8 mouse cellular contexts compared by ENCODE assay signal in genomic region chr10:77449315-77450158, GRCm38 (mm10). TPM values are rescaled to one million over a fixed set of nuclear protein-coding genes. Genes with fewer than 3 reads are reported as not detected.
DNase-seq lines count a peak whose midpoint lies in the region; ATAC-seq and TF ChIP-seq lines count a peak whose summit lies in the region.

No protein-coding gene starts in this region.

- no peak for TF ChIP-seq POLR2A in olfactory bulb, adult 2 months (IDR thresholded peaks at IDR 0.05; ENCODE audit: insufficient read depth, low read depth, low read length)

- H3K4me3 ChIP-seq in lung, embryonic 14.5 days (ENCODE audit: low read depth, low read length), result peak overlapping the region; percentile 24
- H3K4me3 ChIP-seq in limb, embryonic 13.5 days, result peak overlapping the region; percentile 28
- H3K4me3 ChIP-seq in olfactory bulb, adult 2 months (ENCODE audit: insufficient read depth, low read depth, low read length), result peak overlapping the region; percentile 22; the same call in 1 of the 2 replicates

- H3K36me3 ChIP-seq in lung, embryonic 14.5 days (ENCODE audit: insufficient read depth), result no peaks in the 10 kb centered on the region
- no peaks in the 10 kb centered on the region for H3K36me3 ChIP-seq in limb, embryonic 13.5 days

- peak overlapping the region; percentile 34; the same call in 1 of the 2 replicates for H3K9ac ChIP-seq in lung, embryonic 14.5 days
- 0 out of 2 replicates have a peak overlapping the region, but pooled peaks have one; percentile 35 for H3K9ac ChIP-seq in limb, embryonic 13.5 days

- peaks cover 19% of the 10 kb centered on the region for H3K4me1 ChIP-seq in lung, embryonic 14.5 days (ENCODE audit: insufficient read depth)
- H3K4me1 ChIP-seq in limb, embryonic 13.5 days, result peaks cover 32% of the 10 kb centered on the region
- H3K4me1 ChIP-seq in olfactory bulb, adult 2 months (ENCODE audit: control insufficient read depth, insufficient read depth, low read length), result peaks cover 24% of the 10 kb centered on the region

- TF ChIP-seq CTCF in lung, embryonic 14.5 days (IDR thresholded peaks at IDR 0.05; ENCODE audit: low read depth), result no peak
- no peak for TF ChIP-seq CTCF in olfactory bulb, adult 2 months (IDR thresholded peaks at IDR 0.05; ENCODE audit: insufficient read depth, low read depth, low read length)

- DNase-seq in lung, embryonic 14.5 days, result peak; percentile 60
- DNase-seq in lung, postnatal 25 days (ENCODE audit: low spot score), result no peak
- peak; percentile 23 for DNase-seq in forelimb bud, embryonic 11.5 days (ENCODE audit: low read depth, low spot score)
- DNase-seq in gastrocnemius, adult 8-10 months (ENCODE audit: low spot score in 2 of 2), result no peak
- DNase-seq in spleen, adult 12 weeks (ENCODE audit: low spot score), result no peak
- DNase-seq in right cerebral cortex, postnatal 14 days, result no peak

- no peaks in the 10 kb centered on the region for H3K9me3 ChIP-seq in lung, embryonic 14.5 days (ENCODE audit: low read depth, low read length)
- H3K9me3 ChIP-seq in limb, embryonic 13.5 days, result peaks cover 7% of the 10 kb centered on the region

- H3K27ac ChIP-seq in lung, embryonic 14.5 days (ENCODE audit: low read depth), result peak overlapping the region; percentile 60
- peak overlapping the region; percentile 22 for H3K27ac ChIP-seq in limb, embryonic 13.5 days
- peak overlapping the region; percentile 23 for H3K27ac ChIP-seq in olfactory bulb, adult 2 months (ENCODE audit: insufficient read depth, low read depth, low read length)

- no peaks in the 10 kb centered on the region for H3K27me3 ChIP-seq in lung, embryonic 14.5 days (ENCODE audit: insufficient read depth, low read length)
- peaks cover 9% of the 10 kb centered on the region; the same call in 1 of the 2 replicates for H3K27me3 ChIP-seq in limb, embryonic 13.5 days

- 16% methylated on average over 23 of the region's 23 CpGs for WGBS in lung, embryonic 14.5 days
- WGBS in limb, embryonic 13.5 days, result 16% methylated on average over 23 of the region's 23 CpGs
- WGBS in olfactory bulb, adult 2 months, result 33% methylated on average over 23 of the region's 23 CpGs

- ATAC-seq in lung, embryonic 14.5 days (ENCODE audit: insufficient read depth), result peak; percentile 78
- ATAC-seq in limb, embryonic 13.5 days (ENCODE audit: low FRiP score, low read depth), result peak; percentile 68

- H3K4me2 ChIP-seq in lung, embryonic 14.5 days, result peak overlapping the region; percentile 62
- H3K4me2 ChIP-seq in limb, embryonic 13.5 days (replicated peaks), result peak overlapping the region; percentile 60

RNA-seq across cellular contexts. Expression of gene Adarb1, which starts 31.5 kb away (rescaled TPM):
- 38.9 and 49.1 TPM in 2 replicates for polyA plus RNA-seq in lung, embryonic 14.5 days (2014; fragmentation: Nextera tagmentation; extraction: Ambion mirVana)
- polyA plus RNA-seq in limb, embryonic 13.5 days (2015; fragmentation: Nextera tagmentation; extraction: Ambion mirVana), result 5.6 and 5.7 TPM in 2 replicates
- 127 TPM in 1 of 2 replicates, not detected in the other for polyA plus RNA-seq in olfactory bulb, adult 2 months (2012; ENCODE audit: insufficient read depth, insufficient read length, low replicate concordance, missing spikeins)
- total RNA-seq in gastrocnemius, adult 8-10 months (2022), result 1 to 10 TPM; 3.1 to 7.2 (median 6.2) TPM

Comparison
In these comparisons a context has a peak if more than half of its experiments do, and no peak if none do; other contexts are left out.
1. DNase-seq: peak in lung, embryonic 14.5 days (single experiment) and forelimb bud, embryonic 11.5 days (single experiment); none in lung, postnatal 25 days (single experiment), gastrocnemius, adult 8-10 months (0 of 2), spleen, adult 12 weeks (single experiment) and right cerebral cortex, postnatal 14 days (single experiment).
2. Peak in every context shown above with its lines, with median percentiles within 50 percentile points of each other: H3K27ac ChIP-seq and H3K4me3 ChIP-seq.